Mouse (Mus musculus) liver, embryonic 14.5 days (tissue): ENCODE measurements around the gene Dll3. TPM values are rescaled to one million over a fixed set of nuclear protein-coding genes. Genes with fewer than 3 reads are reported as not detected.

Experiments used
- ATAC-seq: fragments of 200-750 bp; cut with Nextera tagmentation; 2 replicates; pipeline ENCODE4 v1.8.0; 2017; ENCODE audit warnings: moderate number of reproducible peaks, mild to moderate bottlenecking, moderate library complexity; ENCODE audit not compliant: insufficient read depth
- DNase-seq, 3 experiments: peaks; one replicate each; pipeline ENCODE4 v3.0.0-alpha.2; 2012 to 2013; ENCODE audit warnings: low read depth in 3 of 3, low spot score in 3 of 3
- H3K27ac ChIP-seq: fragments of 300-500 bp; sonication (generic); 2 replicates; pipeline ENCODE4 v1.5.1; 2014; ENCODE audit warnings: moderate library complexity, mild to moderate bottlenecking, control low read depth, inconsistent platforms
- H3K27me3 ChIP-seq: fragments of 300-500 bp; sonication (generic); 2 replicates; pipeline ENCODE4 v1.6.1; 2014; ENCODE audit warnings: mild to moderate bottlenecking, low read length, moderate library complexity; ENCODE audit not compliant: control insufficient read depth, insufficient read depth
- H3K36me3 ChIP-seq: fragments of 300-500 bp; sonication (generic); replicated peaks from 2 replicates; pipeline ENCODE4 v1.6.1; 2014; ENCODE audit warnings: low read depth; ENCODE audit not compliant: control insufficient read depth, insufficient read depth
- H3K4me1 ChIP-seq, 2 experiments: fragments of 200-500 bp in 1 of 2; fragments of 300-500 bp in 1 of 2; sonication (generic) in 1 of 2; replicated peaks; 2 replicates each; pipeline ENCODE4 v1.6.1; 2012 to 2014; ENCODE audit warnings: antibody characterized with exemption in 1 of 2, inconsistent platforms in 1 of 2, low read length in 1 of 2; ENCODE audit not compliant: control insufficient read depth in 2 of 2, insufficient read depth in 2 of 2
- H3K4me2 ChIP-seq: fragments of 300-500 bp; sonication (generic); 2 replicates; pipeline ENCODE4 v1.6.1; 2014; ENCODE audit warnings: low read depth, mild to moderate bottlenecking, control low read depth, moderate library complexity
- H3K4me3 ChIP-seq, 2 experiments: fragments of 200-500 bp in 1 of 2; fragments of 300-500 bp in 1 of 2; sonication (generic) in 1 of 2; 2 replicates each; pipeline ENCODE4 v1.5.1; 2012 to 2014; ENCODE audit warnings: low read depth in 2 of 2, low read length in 2 of 2, mild to moderate bottlenecking in 2 of 2, control low read depth in 1 of 2, inconsistent platforms in 1 of 2, moderate library complexity in 1 of 2; ENCODE audit not compliant: insufficient read depth in 1 of 2
- H3K9ac ChIP-seq: fragments of 300-500 bp; sonication (generic); replicated peaks from 2 replicates; pipeline ENCODE4 v1.6.1; 2014; ENCODE audit warnings: mild to moderate bottlenecking, control low read depth, moderate library complexity
- H3K9me3 ChIP-seq: fragments of 300-500 bp; sonication (generic); 2 replicates; pipeline ENCODE4 v1.6.1; 2016; ENCODE audit warnings: low read length, mixed read lengths; ENCODE audit not compliant: control insufficient read depth
- CTCF ChIP-seq: IDR thresholded peaks from 2 replicates; pipeline ENCODE4 v1.5.1; 2016; ENCODE audit warnings: antibody characterized with exemption, low read depth, control low read depth
- EP300 ChIP-seq: IDR thresholded peaks from 2 replicates; pipeline ENCODE4 v1.6.1; 2016; ENCODE audit warnings: antibody characterized with exemption, low read depth
- WGBS: fragments of 180-500 bp; shearing (Covaris S2); extraction: QIAGEN DNeasy Blood & Tissue Kit; methylation state at CpG from one replicate; pipeline ENCODE4 v1.1.7; 2014; ENCODE audit not compliant: insufficient replicate concordance; 5-methylcytosine and 5-hydroxymethylcytosine counted together
- polyA plus RNA-seq, 2 experiments: library from polyadenylated mRNA; depleted of rRNA in 1 of 2; stranded (reverse) in 1 of 2; unstranded in 1 of 2; fragments of >200 nt; fragmentation: Nextera tagmentation in 1 of 2; extraction: Ambion mirVana in 1 of 2; gene quantifications; 2 replicates each; pipeline versions ENCODE4 v1.2.1 to v1.2.3; 2012 to 2014

Dll3 gene
- polyA plus RNA-seq, 2 experiments = 0.03 TPM; not detected in 1

GRCm38 (mm10) chr7:28268042-28268531 lies 34.0 kb downstream of the Dll3 start:
- Histone ChIP-seq H3K27me3 (peaks cover 13% of the 10 kb centered on the region), H3K36me3 (no peaks in the 10 kb centered on the region), H3K9me3 (no peaks in the 10 kb centered on the region), H3K4me1 (peaks cover 0 to 2% of the 10 kb centered on the region in 2 experiments; a peak in 1 of 4 replicates), H3K4me2 (peak overlapping the region; percentile 61), H3K27ac (no peak overlapping the region), H3K4me3 (peak overlapping the region; percentile 54 to 62), H3K9ac (peak overlapping the region; percentile 55)
- ATAC-seq (peak; percentile 31; the same call in 1 of the 2 replicates), DNase-seq (no peak)
- WGBS = under 1% methylated on average over 43 of the region's 62 CpGs
- TF ChIP-seq CTCF (no peak), EP300 (no peak)

- Histone ChIP-seq H3K36me3 (no peaks in the 10 kb centered on the region), H3K27me3 (peaks cover 13% of the 10 kb centered on the region), H3K4me2 (peak within 1 kb of the TSS; percentile 61), H3K9me3 (no peaks in the 10 kb centered on the region), H3K4me1 (peaks cover 0 to 2% of the 10 kb centered on the region in 2 experiments; a peak in 1 of 4 replicates), H3K4me3 (peak within 1 kb of the TSS; percentile 54 to 62), H3K9ac (peak within 1 kb of the TSS; percentile 55), H3K27ac (no peak within 1 kb of the TSS)
- DNase-seq = peak in 1 of 3 experiments; percentile 20
- peak; percentile 17; the same call in 1 of the 2 replicates for TF ChIP-seq CTCF
- TF ChIP-seq EP300 = no peak
- ATAC-seq = peak; percentile 59; the same call in 1 of the 2 replicates
- 5% methylated on average over 57 of the region's 57 CpGs for WGBS
Observed at GRCm38 (mm10) chr7:28267129-28268041, 34.7 kb downstream of the Dll3 start, which contains the start of gene Eid2. Gene Eid2, plus strand, starts transcription at chr7:28267881.

- no peak for TF ChIP-seq CTCF
- no peak for TF ChIP-seq EP300
- no peak overlapping the region for H3K27ac ChIP-seq
- peaks cover 0 to 2% of the 10 kb centered on the region in 2 experiments; a peak in 1 of 4 replicates for H3K4me1 ChIP-seq
- H3K4me3 ChIP-seq = no peak overlapping the region
- ATAC-seq = no peak
- WGBS = 71% methylated on average over 13 of the region's 13 CpGs
- no peak overlapping the region for H3K4me2 ChIP-seq
- H3K9ac ChIP-seq = no peak overlapping the region
- peaks cover 13% of the 10 kb centered on the region for H3K27me3 ChIP-seq
- H3K9me3 ChIP-seq = no peaks in the 10 kb centered on the region
- H3K36me3 ChIP-seq = no peaks in the 10 kb centered on the region
- DNase-seq = no peak
Observed at GRCm38 (mm10) chr7:28265391-28265790, 36.6 kb downstream of the Dll3 start.

- Histone ChIP-seq H3K27ac (no peak overlapping the region), H3K36me3 (no peaks in the 10 kb centered on the region)
- ATAC-seq = no peak
Observed at GRCm38 (mm10) chr7:28263786-28264185, 38.3 kb downstream of the Dll3 start.

GRCm38 (mm10) chr7:28262861-28263260 lies 39.2 kb downstream of the Dll3 start:
- peaks cover 4% of the 10 kb centered on the region for H3K27me3 ChIP-seq
- TF ChIP-seq CTCF (no peak), EP300 (no peak)
- DNase-seq = no peak
- no peaks in the 10 kb centered on the region for H3K36me3 ChIP-seq
- H3K4me2 ChIP-seq = no peak overlapping the region
- H3K9me3 ChIP-seq = no peaks in the 10 kb centered on the region
- WGBS = 32% methylated on average over 5 of the region's 5 CpGs
- H3K4me1 ChIP-seq = no peaks in the 10 kb centered on the region
- H3K27ac ChIP-seq = no peak overlapping the region
- no peak overlapping the region for H3K4me3 ChIP-seq
- no peak overlapping the region for H3K9ac ChIP-seq
- ATAC-seq = no peak

More at GRCm38 (mm10) chr7:28263786-28264185, 38.3 kb downstream of the Dll3 start:
- Histone ChIP-seq H3K4me1 (peaks cover 0 to 1% of the 10 kb centered on the region in 2 experiments; a peak in 1 of 4 replicates), H3K4me2 (no peak overlapping the region), H3K9me3 (no peaks in the 10 kb centered on the region), H3K9ac (no peak overlapping the region), H3K27me3 (peaks cover 13% of the 10 kb centered on the region), H3K4me3 (no peak overlapping the region)
- peak; percentile 34 to 50 (median 42) for DNase-seq
- WGBS = 5% methylated on average over 15 of the region's 15 CpGs
- TF ChIP-seq EP300 = no peak
- 0 out of 2 replicates have a peak, but pooled peaks have one; percentile 5 for TF ChIP-seq CTCF
